Mouse (Mus musculus) liver, postnatal 0 days (tissue): ENCODE data around the gene Myo6. TPM values are rescaled to one million over a fixed set of nuclear protein-coding genes. Genes with fewer than 3 reads are reported as not detected.
"Not testable (repeated sequence)": the region's sequence is repeated elsewhere in the genome, so short reads cannot be mapped to it uniquely, and the experiment has no call there.

Experiments used
- ATAC-seq: fragments of 200-750 bp; cut with Nextera tagmentation; 2 replicates; pipeline ENCODE4 v1.8.0; 2017; ENCODE audit warnings: mild to moderate bottlenecking, moderate library complexity
- DNase-seq: peaks from one replicate; pipeline ENCODE4 v3.0.0-alpha.2; 2016
- H3K27ac ChIP-seq: fragments of 300-500 bp; sonication (generic); 2 replicates; pipeline ENCODE4 v1.5.1; 2014; ENCODE audit warnings: antibody characterized with exemption, moderate library complexity, mild to moderate bottlenecking, low read depth
- H3K27me3 ChIP-seq: fragments of 300-500 bp; sonication (generic); 2 replicates; pipeline ENCODE4 v1.6.1; 2014; ENCODE audit warnings: low read length, control low read depth, mixed read lengths; ENCODE audit not compliant: insufficient read depth
- H3K36me3 ChIP-seq: fragments of 300-500 bp; sonication (generic); replicated peaks from 2 replicates; pipeline ENCODE4 v1.6.1; 2014; ENCODE audit warnings: mild to moderate bottlenecking, control low read depth, low read length, moderate library complexity, mixed read lengths; ENCODE audit not compliant: insufficient read depth
- H3K4me1 ChIP-seq: fragments of 300-500 bp; sonication (generic); 2 replicates; pipeline ENCODE4 v1.6.1; 2014; ENCODE audit warnings: antibody characterized with exemption, mild to moderate bottlenecking, control low read depth; ENCODE audit not compliant: insufficient read depth
- H3K4me2 ChIP-seq: fragments of 300-500 bp; sonication (generic); 2 replicates; pipeline ENCODE4 v1.6.1; 2014; ENCODE audit warnings: low read depth, mild to moderate bottlenecking, low read length, moderate library complexity, mixed read lengths
- H3K4me3 ChIP-seq: fragments of 300-500 bp; sonication (generic); 2 replicates; pipeline ENCODE4 v1.5.1; 2014; ENCODE audit warnings: low read depth, low read length
- H3K9ac ChIP-seq: fragments of 300-500 bp; sonication (generic); replicated peaks from 2 replicates; pipeline ENCODE4 v1.6.1; 2014; ENCODE audit warnings: mild to moderate bottlenecking, moderate library complexity
- H3K9me3 ChIP-seq: fragments of 300-500 bp; sonication (generic); 2 replicates; pipeline ENCODE4 v1.6.1; 2016; ENCODE audit warnings: mild to moderate bottlenecking, control low read depth, low read length, mixed read lengths
- CTCF ChIP-seq: sonication (generic); IDR thresholded peaks from 2 replicates; pipeline ENCODE4 v1.5.1; 2016; ENCODE audit warnings: antibody characterized with exemption, low read depth
- EP300 ChIP-seq: IDR thresholded peaks from 2 replicates; pipeline ENCODE4 v1.6.1; 2016; ENCODE audit warnings: antibody characterized with exemption, low read depth, mild to moderate bottlenecking
- WGBS: fragments of 180-500 bp; shearing (Covaris S2); extraction: QIAGEN DNeasy Blood & Tissue Kit; methylation state at CpG from one replicate; pipeline ENCODE4 v1.1.7; 2014; ENCODE audit not compliant: insufficient replicate concordance; 5-methylcytosine and 5-hydroxymethylcytosine counted together
- polyA plus RNA-seq: library from polyadenylated mRNA; unstranded; fragments of >200 nt; fragmentation: Nextera tagmentation; extraction: Ambion mirVana; gene quantifications from 2 replicates; pipeline ENCODE4 v1.2.1, GENCODE M21; 2015

Gene Myo6
- polyA plus RNA-seq, 1 experiment from 2014 or later = 4.4 TPM

DNA sequence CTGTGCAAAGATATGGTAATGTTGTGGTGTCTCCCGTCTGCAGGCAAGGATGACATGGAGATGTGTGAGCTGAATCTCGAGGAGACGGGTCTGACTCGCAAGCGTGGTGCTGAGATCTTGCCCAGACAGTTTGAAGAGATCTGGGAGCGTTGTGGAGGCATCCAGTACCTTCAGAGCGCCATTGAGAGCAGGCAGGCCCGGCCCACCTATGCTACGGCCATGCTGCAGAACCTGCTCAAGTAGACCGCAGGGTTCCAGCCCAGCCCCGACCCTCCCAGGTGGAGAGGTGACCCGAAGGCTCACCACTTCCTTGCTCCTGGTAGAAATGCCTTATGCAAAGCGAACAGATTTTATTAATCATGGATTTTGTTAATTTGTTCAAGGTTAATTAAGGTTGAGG, 142.8 kb downstream of the Myo6 start:
- Histone ChIP-seq H3K4me1 (no peaks in the 10 kb centered on the region), H3K9ac (no peak overlapping the region), H3K9me3 (no peaks in the 10 kb centered on the region), H3K27me3 (no peaks in the 10 kb centered on the region), H3K27ac (no peak overlapping the region), H3K4me3 (no peak overlapping the region), H3K36me3 (0 out of 2 replicates have a peak, but pooled peaks cover 2% of the 10 kb centered on the region), H3K4me2 (no peak overlapping the region)
- 82% methylated on average over 13 of the region's 13 CpGs for WGBS
- TF ChIP-seq EP300 = no peak
- TF ChIP-seq CTCF = no peak
- DNase-seq (no peak), ATAC-seq (no peak)

- TF ChIP-seq EP300 = no peak
- TF ChIP-seq CTCF = no peak
- ATAC-seq = peak; percentile 66
- no peak overlapping the region for H3K27ac ChIP-seq
- H3K27me3 ChIP-seq = no peaks in the 10 kb centered on the region
- no peak overlapping the region for H3K4me3 ChIP-seq
- H3K4me1 ChIP-seq = no peaks in the 10 kb centered on the region
- H3K9me3 ChIP-seq = no peaks in the 10 kb centered on the region
- 0 out of 2 replicates have a peak, but pooled peaks cover under 1% of the 10 kb centered on the region for H3K36me3 ChIP-seq
- DNase-seq = no peak
- WGBS = 59% methylated on average over 5 of the region's 5 CpGs
- H3K9ac ChIP-seq = no peak overlapping the region
- no peak overlapping the region for H3K4me2 ChIP-seq
Measured at GRCm38 (mm10) chr9:80313610-80314009, 148.8 kb downstream of the Myo6 start.

- Histone ChIP-seq H3K27me3 (no peaks in the 10 kb centered on the region), H3K4me1 (no peaks in the 10 kb centered on the region), H3K9ac (no peak overlapping the region), H3K27ac (no peak overlapping the region), H3K4me3 (no peak overlapping the region), H3K36me3 (no peaks in the 10 kb centered on the region), H3K9me3 (no peaks in the 10 kb centered on the region), H3K4me2 (no peak overlapping the region)
- 81% methylated on average over 6 of the region's 6 CpGs for WGBS
- TF ChIP-seq EP300 (no peak), CTCF (no peak)
- ATAC-seq (no peak), DNase-seq (no peak)
Measured at GRCm38 (mm10) chr9:80315922-80316321, 151.1 kb downstream of the Myo6 start.

GRCm38 (mm10) chr9:80318027-80318426, 153.2 kb downstream of the Myo6 start:
- Histone ChIP-seq H3K9ac (no peak overlapping the region), H3K4me3 (no peak overlapping the region), H3K27ac (no peak overlapping the region), H3K36me3 (no peaks in the 10 kb centered on the region), H3K27me3 (no peaks in the 10 kb centered on the region), H3K4me1 (no peaks in the 10 kb centered on the region), H3K9me3 (no peaks in the 10 kb centered on the region), H3K4me2 (no peak overlapping the region)
- DNase-seq (no peak), ATAC-seq (no peak)
- WGBS = 51% methylated on average over 6 of the region's 6 CpGs
- TF ChIP-seq CTCF (no peak), EP300 (no peak)

DNA sequence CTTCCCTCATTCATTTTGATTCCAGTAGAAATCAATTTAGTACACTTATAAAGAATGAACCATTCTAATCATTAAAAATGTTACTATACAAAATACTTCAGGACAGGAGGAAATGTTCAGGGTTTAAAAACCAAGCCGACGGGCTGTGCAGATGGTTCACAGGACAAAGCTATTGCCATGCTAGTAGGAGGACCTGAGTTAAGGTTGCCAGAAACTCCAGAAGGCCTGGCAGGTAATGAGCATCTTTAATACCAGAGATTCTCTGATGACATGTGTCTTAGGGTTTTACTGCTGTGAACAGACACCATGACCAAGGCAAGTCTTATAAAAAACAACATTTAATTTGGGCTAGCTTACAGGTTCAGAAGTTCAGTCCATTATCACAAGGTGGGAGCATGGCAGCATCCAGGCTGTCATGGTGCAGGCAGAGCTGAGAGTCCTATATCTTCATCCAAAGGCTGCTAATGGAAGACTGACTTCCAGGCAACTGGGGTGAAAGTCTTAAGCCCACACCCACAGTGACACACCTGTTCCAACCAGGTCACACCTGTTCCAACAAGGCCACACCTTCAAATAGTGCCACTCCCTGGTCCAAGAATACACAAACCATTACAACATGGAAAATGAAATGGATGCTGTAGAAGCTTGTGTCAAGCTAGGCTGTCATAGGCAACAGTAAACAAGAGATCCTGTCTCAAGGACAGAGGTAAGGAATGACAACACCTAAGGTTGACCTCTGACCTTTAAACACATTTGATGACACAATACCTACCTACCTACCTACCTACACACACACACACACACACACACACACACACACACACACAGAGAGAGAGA, 156.4 kb downstream of the Myo6 start:
- ATAC-seq, H3K36me3 ChIP-seq, H3K4me2 ChIP-seq, H3K4me3 ChIP-seq, H3K9ac ChIP-seq, H3K9me3 ChIP-seq, H3K27me3 ChIP-seq, H3K4me1 ChIP-seq, H3K27ac ChIP-seq, DNase-seq: not testable (repeated sequence)
- WGBS = 87% methylated on average over 2 of the region's 2 CpGs

DNA sequence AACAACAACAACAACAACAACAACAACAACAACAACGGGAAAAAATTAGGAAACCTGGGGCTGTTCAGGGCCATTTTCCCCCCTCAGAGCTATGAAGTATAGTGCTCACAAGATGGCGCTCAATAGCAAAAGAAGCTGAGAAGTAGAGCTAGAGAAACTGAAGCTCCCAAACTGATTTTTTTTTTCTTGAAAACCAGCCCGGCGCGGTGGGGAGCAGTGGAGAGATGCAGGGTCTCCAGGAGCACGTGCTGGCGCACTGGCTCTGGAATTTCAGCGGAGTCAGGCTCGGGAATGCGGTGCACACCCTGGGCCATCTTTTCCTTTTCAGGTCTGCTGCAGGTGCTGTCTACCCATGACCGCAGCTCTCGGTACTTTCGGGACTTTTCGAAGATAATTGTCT, 167.3 kb downstream of the Myo6 start:
- H3K9me3 ChIP-seq = no peaks in the 10 kb centered on the region
- 19% methylated on average over 14 of the region's 14 CpGs for WGBS
- no peaks in the 10 kb centered on the region for H3K4me1 ChIP-seq
- TF ChIP-seq EP300 (no peak), CTCF (peak; percentile 56)
- H3K9ac ChIP-seq = no peak overlapping the region
- DNase-seq = no peak
- no peaks in the 10 kb centered on the region for H3K36me3 ChIP-seq
- H3K27ac ChIP-seq = no peak overlapping the region
- ATAC-seq = no peak; the same call in 1 of the 2 replicates
- H3K27me3 ChIP-seq = no peaks in the 10 kb centered on the region
- no peak overlapping the region for H3K4me3 ChIP-seq
- peak overlapping the region; percentile 42 for H3K4me2 ChIP-seq
